Mouse (Mus musculus): Measurements from ENCODE around the gene Rrnad1. TPM values are rescaled to one million over a fixed set of nuclear protein-coding genes. Genes with fewer than 3 reads are reported as not detected.

Rrnad1 gene
- 20.3 TPM for polyA plus RNA-seq (2017; shearing (Covaris generic))

DNA sequence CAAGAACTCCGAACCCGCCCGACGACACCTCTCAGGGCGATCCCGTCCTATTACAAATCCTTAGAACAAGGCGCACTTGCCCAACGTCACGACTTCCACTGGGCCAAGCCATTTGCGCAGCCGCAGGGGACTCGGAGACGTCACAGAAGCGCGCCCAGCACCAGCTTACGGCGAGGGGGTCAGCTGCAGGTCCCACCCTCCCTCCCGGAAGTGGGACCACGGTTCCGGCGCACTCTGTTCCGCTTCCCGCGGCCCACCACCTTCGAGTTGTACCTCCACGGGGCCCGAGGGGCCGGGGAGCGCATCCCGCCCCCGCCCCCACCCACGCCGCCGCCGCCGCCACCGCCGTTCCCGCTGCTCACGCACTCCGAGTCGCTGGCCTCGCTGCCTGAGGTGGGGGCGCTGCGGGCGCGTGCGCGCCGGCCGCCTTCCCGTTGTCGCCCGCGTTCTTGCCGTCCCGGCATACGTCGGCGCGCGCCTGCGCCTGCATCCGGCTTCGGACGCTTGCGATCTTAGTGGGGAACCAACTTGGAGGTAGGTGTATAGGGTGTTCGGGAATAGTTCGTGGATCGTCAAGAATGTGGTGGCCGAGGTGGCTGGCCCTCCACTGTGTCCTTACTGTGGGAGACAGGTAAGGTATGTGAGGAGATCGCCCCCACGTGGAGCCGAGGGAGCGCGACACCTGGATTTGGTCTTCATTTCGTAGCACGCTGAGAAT lies at the start of gene Rrnad1, which contains the start of gene Isg20l2:
Rrnad1 (minus strand) TSS at position 640 of the 718 bp plus-strand sequence.
Isg20l2 (plus strand) TSS at position 237 of the 718 bp plus-strand sequence.

GRCm38 (mm10) chr3:87970939-87971488 lies 40.5 kb upstream of the Rrnad1 start, which contains the start of gene Nes:
TSS of gene Nes (plus strand) at chr3:87971078.

DNA sequence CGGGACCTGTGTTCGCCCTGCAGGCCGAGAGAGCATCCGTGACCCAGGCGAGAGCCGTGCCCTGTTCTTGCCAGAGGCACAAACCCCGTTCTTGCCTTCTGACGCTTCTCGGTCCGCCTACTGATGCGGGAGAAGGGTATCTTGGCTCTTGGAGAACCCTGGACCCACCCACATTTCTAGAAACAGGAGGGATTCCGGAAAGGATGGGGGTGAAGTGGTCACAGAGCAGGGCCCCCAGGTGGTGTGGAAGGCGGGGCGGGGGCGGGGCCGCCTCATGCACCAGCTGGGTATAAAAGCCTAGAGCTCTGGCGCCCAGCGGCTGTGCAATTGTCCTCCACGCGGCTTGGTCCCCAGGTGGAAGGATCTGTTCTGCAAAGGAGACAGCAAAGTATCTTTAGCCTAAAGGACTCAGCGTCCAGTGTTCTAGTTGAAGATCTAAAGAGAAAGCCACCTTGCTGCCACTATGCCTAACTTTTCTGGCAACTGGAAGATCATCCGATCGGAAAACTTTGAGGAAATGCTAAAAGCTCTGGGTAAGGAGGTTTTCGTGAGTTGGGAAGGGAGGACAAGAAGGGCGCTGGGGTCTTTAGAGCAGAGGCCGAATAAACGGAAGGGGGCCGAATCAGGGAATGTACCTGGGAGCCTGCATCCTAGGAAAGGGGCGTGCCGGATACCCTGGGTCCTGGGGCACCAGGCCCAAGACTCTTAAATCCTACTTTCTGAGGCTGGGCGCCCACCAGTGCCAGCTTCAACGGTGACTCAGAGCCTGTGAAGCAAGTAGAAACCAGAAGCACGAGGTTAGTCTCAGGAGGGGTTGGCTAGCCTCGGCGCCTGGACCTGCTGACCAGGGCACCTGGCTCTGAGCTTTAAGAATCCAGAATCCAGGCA lies 18.1 kb upstream of the Rrnad1 start, which contains the start of gene Crabp2:
Crabp2 (plus strand) TSS at position 289 of the 888 bp plus-strand sequence.

GRCm38 (mm10) chr3:87919336-87920108 lies 11.0 kb downstream of the Rrnad1 start, which contains the start of gene Mrpl24:
TSS of gene Mrpl24 (plus strand) at chr3:87919506.

DNA sequence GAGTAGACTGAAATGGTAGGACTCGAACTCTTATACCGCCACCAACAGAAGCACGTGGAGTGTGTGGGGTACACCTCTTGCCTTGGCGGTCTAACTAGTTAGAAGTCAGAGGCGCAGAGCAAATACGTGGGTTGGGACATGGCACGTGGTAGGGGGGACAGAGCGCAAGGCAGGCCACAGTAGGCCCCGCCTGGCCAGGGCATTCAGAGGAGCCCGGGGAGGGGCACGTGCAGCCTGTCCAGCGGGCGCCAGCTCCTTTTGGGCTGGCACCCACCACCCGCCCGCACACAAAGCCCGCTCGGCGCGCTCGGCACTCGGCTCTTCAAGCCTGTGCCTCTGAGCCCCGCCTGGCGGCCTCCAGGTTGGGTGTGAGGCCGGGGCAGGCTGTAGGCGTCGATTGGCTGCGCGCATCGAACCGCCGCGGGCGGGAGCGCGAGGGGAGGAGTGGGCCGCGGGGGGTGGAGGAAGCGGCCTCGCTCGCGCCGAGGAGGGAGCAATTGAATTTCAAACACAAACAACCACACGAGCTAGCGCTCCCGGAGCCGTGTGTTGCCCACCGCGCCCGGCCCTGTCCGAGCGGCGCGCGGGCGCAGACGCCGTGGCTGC lies 24.5 kb downstream of the Rrnad1 start, which contains the start of gene Hdgf:
Hdgf (plus strand) TSS at position 442 of the 606 bp plus-strand sequence.

DNA sequence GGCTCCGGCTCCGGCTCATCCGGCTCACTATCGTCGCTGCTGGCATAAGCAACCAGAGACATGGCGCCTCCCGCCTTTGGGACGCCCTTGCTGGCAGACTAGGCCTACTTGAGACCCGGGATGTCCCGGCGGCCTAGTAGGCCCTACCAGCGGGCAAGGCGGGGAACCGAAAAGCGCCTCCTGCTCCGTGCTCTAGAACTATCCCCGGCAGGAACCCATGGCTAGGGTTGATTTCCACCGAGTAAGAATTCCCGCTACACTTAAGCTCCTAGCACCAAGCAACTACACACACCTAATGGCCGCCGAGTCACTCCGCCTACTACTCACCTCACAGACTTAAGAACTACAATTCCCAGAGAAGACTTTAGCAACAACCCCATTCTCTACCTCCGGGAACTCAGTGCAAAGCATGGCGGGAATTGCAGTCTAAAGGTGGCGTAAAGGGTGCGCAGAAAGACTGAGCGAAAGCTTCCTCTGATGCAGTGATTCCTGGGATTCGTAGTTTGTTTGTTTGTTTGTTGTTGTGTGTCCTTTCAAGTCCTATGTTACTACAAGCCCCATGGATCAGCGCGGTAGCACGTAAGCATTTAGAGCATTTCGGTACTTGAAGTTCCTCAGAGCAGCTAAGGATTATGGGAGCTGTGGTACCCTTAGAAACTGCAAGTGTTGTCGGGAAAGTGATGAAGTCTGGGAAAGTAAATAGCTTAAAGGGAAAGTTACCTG lies 45.1 kb downstream of the Rrnad1 start, which contains the start of gene Prcc:
Prcc (minus strand) TSS at position 328 of the 723 bp plus-strand sequence.

Other genes with a start within 250 kb of the Rrnad1 start
- 0.29 TPM for gene Lrrc71, start 182.1 kb downstream of the Rrnad1 start, polyA plus RNA-seq (2017; shearing (Covaris generic))
- not detected for gene Ntrk1, start 135.6 kb downstream of the Rrnad1 start, polyA plus RNA-seq (2017; shearing (Covaris generic))
- gene Insrr, start 133.8 kb downstream of the Rrnad1 start, polyA plus RNA-seq (2017; shearing (Covaris generic)): not detected
- 20.4 TPM for gene Pear1, start 106.4 kb downstream of the Rrnad1 start, polyA plus RNA-seq (2017; shearing (Covaris generic))
- 585 TPM for gene Sh2d2a, start 84.0 kb downstream of the Rrnad1 start, polyA plus RNA-seq (2017; shearing (Covaris generic))
- 19.8 TPM for gene Prcc, start 45.1 kb downstream of the Rrnad1 start, polyA plus RNA-seq (2017; shearing (Covaris generic))
- 154 TPM for gene Hdgf, start 24.4 kb downstream of the Rrnad1 start, polyA plus RNA-seq (2017; shearing (Covaris generic))
- 125 TPM for gene Mrpl24, start 11.2 kb downstream of the Rrnad1 start, polyA plus RNA-seq (2017; shearing (Covaris generic))
- gene Isg20l2, start 403 bp downstream of the Rrnad1 start, polyA plus RNA-seq (2017; shearing (Covaris generic)): 39.1 TPM
- not detected for gene Crabp2, start 17.9 kb upstream of the Rrnad1 start, polyA plus RNA-seq (2017; shearing (Covaris generic))
- gene Nes, start 40.4 kb upstream of the Rrnad1 start, polyA plus RNA-seq (2017; shearing (Covaris generic)): 0.10 TPM
- not detected for gene Bcan, start 69.5 kb upstream of the Rrnad1 start, polyA plus RNA-seq (2017; shearing (Covaris generic))
- not detected for gene Hapln2, start 96.9 kb upstream of the Rrnad1 start, polyA plus RNA-seq (2017; shearing (Covaris generic))
- gene Gpatch4, start 112.4 kb upstream of the Rrnad1 start, polyA plus RNA-seq (2017; shearing (Covaris generic)): 28.3 TPM
- gene Naxe, start 127.8 kb upstream of the Rrnad1 start, polyA plus RNA-seq (2017; shearing (Covaris generic)): 37.9 TPM
- not detected for gene Ttc24, start 147.6 kb upstream of the Rrnad1 start, polyA plus RNA-seq (2017; shearing (Covaris generic))
- 0.09 TPM for gene Iqgap3, start 151.3 kb upstream of the Rrnad1 start, polyA plus RNA-seq (2017; shearing (Covaris generic))
- 279 TPM for gene Mef2d, start 211.7 kb upstream of the Rrnad1 start, polyA plus RNA-seq (2017; shearing (Covaris generic))